Mouse (Mus musculus): ENCODE results near the gene Prcp.

GRCm38 (mm10) chr7:92866526-92866925, 7.7 kb upstream of the Prcp start:
- TF ChIP-seq TCF12 (IDR thresholded peaks at IDR 0.05; ENCODE audit: low read depth, low read length), result no peak
- no peak for TF ChIP-seq KAT2A (IDR thresholded peaks at IDR 0.05; ENCODE audit: insufficient replicate concordance, low read length)
- TF ChIP-seq GABPA (IDR thresholded peaks at IDR 0.05; ENCODE audit: insufficient replicate concordance, low read depth, low read length), result no peak
- TF ChIP-seq HCFC1 (IDR thresholded peaks at IDR 0.05; ENCODE audit: low read depth, low read length), result no peak
- peak; percentile 39 to 81; a peak in 3 of 4 replicates for TF ChIP-seq CTCF (conservative IDR thresholded peaks at IDR 0.05 in 1 of 2, IDR thresholded peaks at IDR 0.05 in 1 of 2; ENCODE audit: low read depth in 2 of 2, low read length in 2 of 2)

Data from CH12.LX (cell line).